Mouse (Mus musculus) small intestine, adult 2 months (tissue): ENCODE data around the gene Csrp3.

Source experiments
- CTCF ChIP-seq: fragments of 200-500 bp; IDR thresholded peaks from 2 replicates; pipeline ENCODE4 v1.5.1; 2012; ENCODE audit warnings: low read depth, mild to moderate bottlenecking, control low read depth, inconsistent platforms, low read length, moderate library complexity, mixed read lengths; ENCODE audit not compliant: insufficient replicate concordance, insufficient read length; ENCODE audit errors: extremely low read depth
- POLR2A ChIP-seq: fragments of 200-500 bp; IDR thresholded peaks from 2 replicates; pipeline ENCODE4 v1.6.1; 2012; ENCODE audit warnings: low read depth, mild to moderate bottlenecking, control low read depth, inconsistent platforms, low read length, moderate library complexity

GRCm38 (mm10) chr7:48861796-48862195 is 14.0 kb upstream of the Csrp3 start:
- TF ChIP-seq CTCF, result no peak
- no peak for TF ChIP-seq POLR2A
